Mouse (Mus musculus): ENCODE data around the gene Taf7l. TPM values are rescaled to one million over a fixed set of nuclear protein-coding genes. Genes with fewer than 3 reads are reported as not detected.

Gene Taf7l
- not detected for total RNA-seq (2021)
- long read RNA-seq, experiment 1, partial matches to known transcripts, result 0 of 3 reads
- long read RNA-seq, experiment 1, other reads (novel, unspliced or antisense), result 3 of 3 reads
- long read RNA-seq, experiment 2, result 0 reads

DNA sequence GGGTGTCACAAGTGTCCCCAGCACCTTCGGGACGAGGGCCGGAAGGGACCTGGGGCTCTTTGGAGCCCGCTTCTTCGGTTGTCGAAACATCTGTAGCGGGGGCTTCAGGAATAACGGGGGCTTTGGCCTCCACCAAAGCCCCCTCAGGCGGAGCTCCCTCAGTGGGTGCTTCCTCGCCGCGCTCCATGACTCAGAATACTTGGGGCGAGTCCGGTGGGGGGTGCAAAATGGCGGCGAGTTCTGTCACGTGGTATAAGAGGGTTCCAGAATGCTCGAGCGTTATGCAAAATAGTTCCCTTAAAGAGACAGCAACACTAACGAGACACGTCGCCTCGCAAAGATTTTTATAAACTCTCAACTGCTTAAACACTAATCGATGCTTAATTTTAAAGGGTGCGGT, at the start of gene Taf7l:
TSS of gene Taf7l (minus strand) at position 201 of the 400 bp plus-strand sequence.
- DNase-seq (ENCODE audit: low spot score in 2 of 2), result no peak

- DNase-seq (ENCODE audit: low spot score in 2 of 2), result no peak
Measured at GRCm38 (mm10) chrX:134525260-134525659, 49.0 kb upstream of the Taf7l start.

- no peak for DNase-seq (ENCODE audit: low spot score in 2 of 2)
Measured at GRCm38 (mm10) chrX:134523772-134524171, 47.5 kb upstream of the Taf7l start.

- DNase-seq (ENCODE audit: low spot score in 2 of 2), result no peak
Measured at GRCm38 (mm10) chrX:134509473-134509872, 33.2 kb upstream of the Taf7l start.

- DNase-seq (ENCODE audit: low spot score in 2 of 2), result no peak
Measured at GRCm38 (mm10) chrX:134507977-134508376, 31.7 kb upstream of the Taf7l start.

DNA sequence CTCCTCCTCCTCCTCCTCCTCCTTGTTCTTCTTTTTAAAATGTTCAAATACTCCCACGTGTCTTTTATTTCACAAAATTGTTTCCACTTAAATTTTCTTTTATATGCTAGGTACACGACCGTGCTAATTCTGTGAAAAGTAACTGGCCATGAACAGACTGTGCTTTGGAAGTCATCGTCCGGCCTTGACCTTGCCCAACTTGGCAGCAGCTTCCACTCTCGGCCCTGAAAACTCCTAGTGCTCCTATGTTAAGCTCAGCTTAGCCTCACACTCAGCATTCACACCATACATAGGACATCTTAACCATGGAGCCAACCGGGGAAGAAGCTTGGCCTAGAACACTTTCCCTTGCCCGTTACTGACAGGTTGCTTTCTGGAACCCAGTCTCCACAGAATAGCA, 24.4 kb upstream of the Taf7l start:
- DNase-seq (ENCODE audit: low spot score in 2 of 2), result no peak

DNA sequence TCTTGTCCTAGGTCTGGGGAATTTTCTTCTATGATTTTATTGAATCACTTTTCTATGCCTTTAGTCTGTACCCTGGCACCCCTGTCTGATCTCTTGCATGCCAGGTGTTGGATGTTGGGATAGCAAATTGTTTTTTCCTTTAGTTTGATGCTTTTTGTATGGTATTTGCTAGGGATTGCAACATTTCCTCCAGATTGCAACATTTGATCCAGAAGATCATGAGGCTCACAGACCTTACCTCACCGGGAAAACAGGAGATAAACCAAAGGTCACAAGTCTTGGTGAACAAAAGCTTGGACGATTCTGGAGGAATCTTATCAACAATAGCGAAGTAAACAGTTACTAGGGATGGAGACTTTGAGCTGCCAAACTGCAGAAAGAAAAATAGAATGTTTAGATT, 5.4 kb upstream of the Taf7l start:
- no peak for DNase-seq (ENCODE audit: low spot score in 2 of 2)

DNA sequence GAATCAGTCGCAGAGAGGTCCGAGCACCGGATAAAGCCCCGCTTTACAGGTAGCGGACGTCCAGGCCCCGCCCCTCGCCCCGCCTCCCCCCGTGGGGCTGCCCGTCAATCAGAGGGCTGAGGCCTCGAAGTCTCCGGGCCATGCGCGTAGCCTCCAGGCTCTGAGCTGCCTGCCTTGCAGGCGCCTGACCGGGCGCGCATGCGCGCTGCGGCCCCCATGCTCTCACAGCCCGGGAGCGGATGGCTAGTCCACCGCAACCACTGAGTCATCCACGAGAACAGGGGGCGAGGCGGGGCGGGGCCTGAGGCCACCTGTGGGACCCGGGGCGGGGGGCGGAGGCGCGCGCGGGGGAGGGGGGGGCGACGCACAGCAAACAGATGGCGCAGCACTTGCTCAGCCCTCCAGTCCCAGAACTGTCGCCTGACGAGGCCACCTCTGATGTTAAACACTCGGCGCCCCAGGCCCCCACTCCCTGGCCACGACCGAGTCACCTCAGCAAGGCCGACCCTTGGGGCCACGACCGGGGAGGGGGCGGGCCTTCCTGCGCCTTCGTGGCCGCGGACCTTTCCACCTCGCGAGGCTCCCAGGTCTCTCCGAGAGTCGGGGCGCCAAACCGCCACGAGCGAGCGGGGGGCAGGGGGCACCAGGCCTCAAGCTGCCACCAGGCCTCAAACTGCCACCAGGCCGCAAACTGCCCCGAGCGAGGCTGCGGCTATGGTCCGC, 1.1 kb downstream of the Taf7l start:
- DNase-seq (ENCODE audit: low spot score in 2 of 2), result no peak

DNA sequence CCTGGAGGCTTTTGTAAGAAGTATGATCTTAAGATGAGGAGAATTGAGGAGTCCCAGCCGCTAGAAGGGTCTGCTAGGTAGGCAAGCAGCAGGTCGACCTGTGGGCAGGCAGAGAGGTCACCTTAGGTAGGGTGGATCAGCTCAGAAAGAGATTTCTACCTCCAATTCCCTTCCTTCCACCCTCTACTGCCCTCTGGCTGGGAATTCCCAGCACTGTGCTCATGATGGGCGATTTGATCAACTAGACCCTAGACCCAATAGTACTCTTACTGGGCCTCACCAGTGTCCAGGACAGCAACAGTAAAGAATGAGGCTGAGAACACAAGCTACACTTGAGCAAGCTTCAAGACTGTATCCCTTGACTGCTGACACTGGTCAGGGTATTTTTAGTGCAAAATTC, 49.0 kb downstream of the Taf7l start:
- DNase-seq (ENCODE audit: low spot score in 2 of 2), result no peak

DNA sequence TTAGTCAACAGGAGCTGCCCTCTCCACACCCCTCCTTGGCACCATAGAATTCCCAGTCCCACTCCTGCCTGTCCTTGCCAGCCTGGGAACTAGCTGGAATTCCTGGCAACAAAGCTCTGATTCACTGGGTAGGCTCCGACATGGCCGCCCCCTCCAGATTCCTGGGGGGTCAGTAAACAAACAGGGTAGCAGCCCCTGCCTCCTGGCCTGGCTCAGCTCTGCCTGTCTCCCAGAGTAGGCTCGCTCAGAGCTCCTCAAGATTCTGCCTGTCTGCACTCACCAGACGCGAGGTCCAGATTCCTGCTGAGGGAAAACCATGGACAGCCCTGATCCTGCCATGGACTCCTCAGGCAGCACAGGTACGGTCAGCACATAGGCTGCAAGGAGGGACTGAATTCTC, 49.5 kb downstream of the Taf7l start:
- no peak for DNase-seq (ENCODE audit: low spot score in 2 of 2)

DNA sequence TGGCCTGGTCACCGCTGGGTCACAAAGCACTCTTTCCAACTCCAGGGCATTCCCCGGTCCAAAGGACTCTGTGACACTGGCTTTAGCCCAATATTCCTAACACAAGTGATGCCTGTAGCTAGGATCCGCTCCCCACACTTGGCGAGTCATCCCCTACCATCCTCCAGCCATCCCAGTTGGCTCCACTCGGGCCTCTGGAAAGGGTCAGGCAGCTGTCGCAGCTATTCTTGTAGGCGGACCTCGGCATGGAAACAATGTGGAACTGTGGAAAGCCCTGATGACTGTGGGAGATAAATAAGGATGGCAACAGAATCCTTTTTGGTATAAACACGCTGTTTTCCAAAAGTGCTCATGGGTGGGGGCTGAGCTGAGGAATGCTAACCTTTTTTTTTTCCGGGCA, 50.5 kb downstream of the Taf7l start:
- DNase-seq (ENCODE audit: low spot score in 2 of 2), result no peak

GRCm38 (mm10) chrX:134424263-134424662, 52.0 kb downstream of the Taf7l start:
- DNase-seq (ENCODE audit: low spot score in 2 of 2), result no peak

- no peak for DNase-seq (ENCODE audit: low spot score in 2 of 2)
Measured at GRCm38 (mm10) chrX:134420097-134420496, 56.2 kb downstream of the Taf7l start.

GRCm38 (mm10) chrX:134412096-134412495, 64.2 kb downstream of the Taf7l start:
- no peak for DNase-seq (ENCODE audit: low spot score in 2 of 2)

Other genes with a start within 250 kb of the Taf7l start
- 10 to 100 TPM in 1 of 2 experiments, 1 to 10 TPM in 1; 9.8 to 11.6 TPM for gene Trmt2b, start 199.5 kb downstream of the Taf7l start, total RNA-seq (2021)
- 10 to 100 TPM; 64.0 to 64.1 TPM for gene Tmem35a, start 181.3 kb downstream of the Taf7l start, total RNA-seq (2021)
- under 1 TPM; 0.37 to 0.44 TPM for gene Cenpi, start 168.4 kb downstream of the Taf7l start, total RNA-seq (2021)
- 10 to 100 TPM; 49.4 to 55.2 TPM for gene Drp2, start 71.9 kb downstream of the Taf7l start, total RNA-seq (2021)
- gene Timm8a1, start 65.4 kb upstream of the Taf7l start, total RNA-seq (2021), result 10 to 100 TPM; 14.2 to 18.6 TPM
- gene Btk, start 107.1 kb upstream of the Taf7l start, total RNA-seq (2021), result 1 to 10 TPM in 1 of 2 experiments, under 1 TPM in 1; 0.89 to 1.3 TPM
- 100 to 1,000 TPM; 131 to 132 TPM for gene Rpl36a, start 109.2 kb upstream of the Taf7l start, total RNA-seq (2021)
- gene Gla, start 124.6 kb upstream of the Taf7l start, total RNA-seq (2021), result 10 to 100 TPM; 11.4 to 12.1 TPM
- 100 to 1,000 TPM; 161 to 167 TPM for gene Hnrnph2, start 124.7 kb upstream of the Taf7l start, total RNA-seq (2021)
- 10 to 100 TPM; 36.1 to 38.8 TPM for gene Armcx4, start 210.0 kb upstream of the Taf7l start, total RNA-seq (2021)
- gene Armcx1, start 241.5 kb upstream of the Taf7l start, total RNA-seq (2021), result 10 to 100 TPM; 69.4 to 76.9 TPM

Measured in left cerebral cortex, adult 18-20 months (tissue).